Mouse (Mus musculus) intestine, embryonic 16.5 days (tissue): ENCODE measurements around the gene H2-DMa. TPM values are rescaled to one million over a fixed set of nuclear protein-coding genes. Genes with fewer than 3 reads are reported as not detected.

Experiments used
- ATAC-seq: fragments of 200-750 bp; cut with Nextera tagmentation; 2 replicates; pipeline ENCODE4 v1.8.0; 2017; ENCODE audit warnings: moderate TSS enrichment, moderate library complexity
- H3K27ac ChIP-seq: fragments of 300-500 bp; sonication (generic); 2 replicates; pipeline ENCODE4 v1.5.1; 2014; ENCODE audit warnings: mild to moderate bottlenecking, low read length
- H3K27me3 ChIP-seq: fragments of 300-500 bp; sonication (generic); replicated peaks from 2 replicates; pipeline ENCODE4 v1.6.1; 2014; ENCODE audit warnings: low read length, control low read depth, mixed read lengths; ENCODE audit not compliant: control insufficient read depth, insufficient read depth
- H3K36me3 ChIP-seq: fragments of 300-500 bp; sonication (generic); 2 replicates; pipeline ENCODE4 v1.6.1; 2014; ENCODE audit warnings: low read length, control low read depth; ENCODE audit not compliant: control insufficient read depth, insufficient read depth
- H3K4me1 ChIP-seq: fragments of 300-500 bp; sonication (generic); 2 replicates; pipeline ENCODE4 v1.6.1; 2014; ENCODE audit warnings: low read length, control low read depth, mixed read lengths; ENCODE audit not compliant: control insufficient read depth, insufficient read depth
- H3K4me2 ChIP-seq: fragments of 300-500 bp; sonication (generic); 2 replicates; pipeline ENCODE4 v1.6.1; 2014; ENCODE audit warnings: low read depth, low read length, control low read depth
- H3K4me3 ChIP-seq: fragments of 300-500 bp; sonication (generic); 2 replicates; pipeline ENCODE4 v1.5.1; 2014; ENCODE audit warnings: mild to moderate bottlenecking, low read length
- H3K9ac ChIP-seq: fragments of 300-500 bp; sonication (generic); 2 replicates; pipeline ENCODE4 v1.6.1; 2014; ENCODE audit warnings: low read depth, low read length
- H3K9me3 ChIP-seq: fragments of 300-500 bp; sonication (generic); 2 replicates; pipeline ENCODE4 v1.6.1; 2016; ENCODE audit warnings: low read length, control low read depth; ENCODE audit not compliant: control insufficient read depth
- WGBS: fragments of 180-500 bp; shearing (Covaris S2); extraction: QIAGEN DNeasy Blood & Tissue Kit; methylation state at CpG from one replicate; pipeline ENCODE4 v1.1.7; 2014; 5-methylcytosine and 5-hydroxymethylcytosine counted together
- polyA plus RNA-seq: library from polyadenylated mRNA; unstranded; fragments of >200 nt; fragmentation: Nextera tagmentation; extraction: Ambion mirVana; gene quantifications from 2 replicates; pipeline ENCODE4 v1.2.1, GENCODE M21; 2015

The H2-DMa gene
- polyA plus RNA-seq = 13.4 and 15.3 TPM in 2 replicates

DNA sequence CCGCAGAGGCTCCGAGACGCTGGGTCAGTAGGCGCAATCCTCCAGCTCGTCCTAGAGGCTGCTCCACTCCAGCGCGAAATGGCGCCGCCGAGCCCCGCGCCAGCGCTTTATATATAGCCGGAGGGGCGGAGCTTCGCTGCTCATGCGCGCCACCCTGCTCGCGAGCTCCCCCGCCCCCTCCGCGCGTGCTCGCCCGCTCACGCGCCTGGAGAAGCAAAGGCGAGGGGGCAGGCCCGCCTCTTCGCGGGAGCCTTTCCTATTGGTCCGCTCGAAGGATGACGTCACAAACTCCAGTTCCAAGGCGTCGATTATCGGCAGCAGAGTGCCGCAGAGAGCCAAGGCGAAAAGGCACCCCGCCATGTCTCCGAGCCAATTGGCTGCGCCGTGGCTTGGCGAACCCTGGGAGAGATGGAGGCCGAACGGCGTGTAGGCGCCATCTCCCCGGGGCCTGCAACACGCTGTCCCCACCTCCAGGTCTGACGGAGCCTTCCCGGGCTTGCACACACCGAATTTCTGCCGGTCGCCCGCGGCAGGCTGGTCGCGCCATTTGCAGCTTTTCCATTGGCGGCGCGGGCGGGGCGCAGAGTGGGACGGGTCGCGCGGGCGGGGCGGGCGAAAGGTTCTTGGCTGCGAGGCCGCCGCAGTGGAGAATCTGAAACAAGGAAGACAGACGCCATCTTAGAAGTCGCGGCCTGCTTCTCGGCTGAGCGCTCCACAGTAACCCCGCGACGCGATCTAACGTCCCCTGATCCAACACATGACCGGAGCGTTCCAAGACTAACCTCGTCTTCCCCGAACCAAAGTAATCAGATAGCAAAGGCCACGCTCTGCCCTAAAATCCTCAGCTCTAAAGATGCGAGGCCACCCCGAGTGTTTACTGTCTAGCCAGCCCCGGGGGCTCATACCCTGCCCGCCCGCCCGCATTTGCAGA lies at the start of gene H2-DMa:
H2-DMa (plus strand) TSS at position 293 of the 931 bp plus-strand sequence.
- ATAC-seq = peak; percentile 78
- no peaks in the 10 kb centered on the region for H3K9me3 ChIP-seq
- peak within 1 kb of the TSS; percentile 89 for H3K4me3 ChIP-seq
- no peaks in the 10 kb centered on the region for H3K27me3 ChIP-seq
- under 1% methylated on average over 96 of the region's 96 CpGs for WGBS
- H3K4me1 ChIP-seq = peaks cover 26% of the 10 kb centered on the region
- peak within 1 kb of the TSS; percentile 100 for H3K27ac ChIP-seq
- peaks cover 38% of the 10 kb centered on the region for H3K36me3 ChIP-seq
- H3K9ac ChIP-seq = peak within 1 kb of the TSS; percentile 98
- H3K4me2 ChIP-seq = peak within 1 kb of the TSS; percentile 95

GRCm38 (mm10) chr17:34072091-34072490 lies 47.2 kb upstream of the H2-DMa start:
- Histone ChIP-seq H3K9me3 (no peaks in the 10 kb centered on the region), H3K4me3 (no peak overlapping the region), H3K4me2 (no peak overlapping the region), H3K9ac (no peak overlapping the region), H3K36me3 (no peaks in the 10 kb centered on the region), H3K27ac (no peak overlapping the region), H3K27me3 (peaks cover 5% of the 10 kb centered on the region; the same call in 1 of the 2 replicates), H3K4me1 (no peaks in the 10 kb centered on the region)
- ATAC-seq = no peak
- 71% methylated on average over 5 of the region's 5 CpGs for WGBS

- WGBS = 41% methylated on average over 7 of the region's 7 CpGs
- no peaks in the 10 kb centered on the region for H3K4me1 ChIP-seq
Measured at GRCm38 (mm10) chr17:34075271-34075670, 44.1 kb upstream of the H2-DMa start.

GRCm38 (mm10) chr17:34077549-34077948 lies 41.8 kb upstream of the H2-DMa start:
- peak; percentile 29; the same call in 1 of the 2 replicates for ATAC-seq
- Histone ChIP-seq H3K27ac (no peak overlapping the region), H3K4me2 (no peak overlapping the region), H3K4me1 (no peaks in the 10 kb centered on the region), H3K27me3 (peaks cover 9% of the 10 kb centered on the region; the same call in 1 of the 2 replicates), H3K4me3 (no peak overlapping the region), H3K36me3 (no peaks in the 10 kb centered on the region), H3K9ac (no peak overlapping the region), H3K9me3 (no peaks in the 10 kb centered on the region; the same call in 1 of the 2 replicates)
- WGBS = 2% methylated on average over 9 of the region's 9 CpGs

More at GRCm38 (mm10) chr17:34075271-34075670, 44.1 kb upstream of the H2-DMa start:
- no peak for ATAC-seq
- no peaks in the 10 kb centered on the region for H3K36me3 ChIP-seq
- no peak overlapping the region for H3K27ac ChIP-seq
- H3K27me3 ChIP-seq = peaks cover 9% of the 10 kb centered on the region; the same call in 1 of the 2 replicates
- no peak overlapping the region for H3K4me3 ChIP-seq
- H3K9ac ChIP-seq = no peak overlapping the region
- H3K9me3 ChIP-seq = no peaks in the 10 kb centered on the region
- H3K4me2 ChIP-seq = no peak overlapping the region

GRCm38 (mm10) chr17:34078148-34078547 lies 41.2 kb upstream of the H2-DMa start:
- peaks cover 9% of the 10 kb centered on the region; the same call in 1 of the 2 replicates for H3K27me3 ChIP-seq
- no peak for ATAC-seq
- WGBS = 55% methylated on average over 4 of the region's 4 CpGs
- H3K4me1 ChIP-seq = no peaks in the 10 kb centered on the region
- H3K4me2 ChIP-seq = no peak overlapping the region
- H3K9me3 ChIP-seq = no peaks in the 10 kb centered on the region; the same call in 1 of the 2 replicates
- no peak overlapping the region for H3K4me3 ChIP-seq
- H3K9ac ChIP-seq = no peak overlapping the region
- no peaks in the 10 kb centered on the region for H3K36me3 ChIP-seq
- H3K27ac ChIP-seq = no peak overlapping the region

- ATAC-seq = no peak
- 90% methylated on average over 11 of the region's 11 CpGs for WGBS
- H3K4me3 ChIP-seq = no peak overlapping the region
Measured at GRCm38 (mm10) chr17:34079002-34079401, 40.3 kb upstream of the H2-DMa start.

GRCm38 (mm10) chr17:34079621-34080020 lies 39.7 kb upstream of the H2-DMa start:
- Histone ChIP-seq H3K4me2 (no peak overlapping the region), H3K36me3 (no peaks in the 10 kb centered on the region), H3K27me3 (peaks cover 9% of the 10 kb centered on the region; the same call in 1 of the 2 replicates), H3K4me3 (no peak overlapping the region), H3K9me3 (no peaks in the 10 kb centered on the region; the same call in 1 of the 2 replicates), H3K27ac (no peak overlapping the region), H3K4me1 (no peaks in the 10 kb centered on the region), H3K9ac (no peak overlapping the region)
- peak; percentile 72; the same call in 1 of the 2 replicates for ATAC-seq
- WGBS = 20% methylated on average over 5 of the region's 5 CpGs

More at GRCm38 (mm10) chr17:34079002-34079401, 40.3 kb upstream of the H2-DMa start:
- Histone ChIP-seq H3K9me3 (no peaks in the 10 kb centered on the region; the same call in 1 of the 2 replicates), H3K4me1 (no peaks in the 10 kb centered on the region), H3K4me2 (no peak overlapping the region), H3K27ac (no peak overlapping the region), H3K27me3 (peaks cover 9% of the 10 kb centered on the region; the same call in 1 of the 2 replicates), H3K9ac (no peak overlapping the region), H3K36me3 (no peaks in the 10 kb centered on the region)

DNA sequence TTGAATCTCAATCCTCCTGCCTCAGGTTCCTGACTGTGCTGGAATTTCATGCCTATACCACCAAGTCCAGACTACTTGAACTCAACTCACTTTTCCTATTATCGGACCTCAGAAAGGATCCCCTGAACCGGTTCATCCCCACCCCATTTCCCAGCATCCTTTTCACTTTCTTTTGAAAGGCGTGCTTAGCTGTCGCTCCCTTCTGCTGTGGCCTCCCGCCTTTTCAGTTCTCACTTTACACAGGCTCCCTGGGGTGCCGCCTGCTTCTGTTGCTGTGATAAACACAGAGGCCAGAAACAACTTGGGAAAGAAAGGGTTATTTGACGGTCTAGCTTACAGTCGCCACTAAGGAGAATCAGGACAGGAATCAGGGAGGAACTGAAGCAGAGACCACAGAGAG lies 36.2 kb upstream of the H2-DMa start:
- 11% methylated on average over 8 of the region's 8 CpGs for WGBS
- no peaks in the 10 kb centered on the region for H3K27me3 ChIP-seq
- no peak for ATAC-seq
- H3K9ac ChIP-seq = no peak overlapping the region
- H3K4me3 ChIP-seq = no peak overlapping the region
- H3K4me2 ChIP-seq = no peak overlapping the region
- H3K9me3 ChIP-seq = no peaks in the 10 kb centered on the region; the same call in 1 of the 2 replicates
- no peaks in the 10 kb centered on the region for H3K36me3 ChIP-seq
- no peak overlapping the region for H3K27ac ChIP-seq
- H3K4me1 ChIP-seq = no peaks in the 10 kb centered on the region

GRCm38 (mm10) chr17:34087386-34087785 lies 32.0 kb upstream of the H2-DMa start:
- no peak overlapping the region for H3K27ac ChIP-seq
- H3K4me1 ChIP-seq = no peaks in the 10 kb centered on the region
- H3K9ac ChIP-seq = no peak overlapping the region
- no peaks in the 10 kb centered on the region for H3K27me3 ChIP-seq
- no peak overlapping the region for H3K4me2 ChIP-seq
- 32% methylated on average over 2 of the region's 2 CpGs for WGBS
- ATAC-seq = no peak
- no peaks in the 10 kb centered on the region for H3K9me3 ChIP-seq
- no peaks in the 10 kb centered on the region for H3K36me3 ChIP-seq
- H3K4me3 ChIP-seq = no peak overlapping the region
